23 mouse cellular contexts compared by ENCODE assay signal in the genomic region with DNA sequence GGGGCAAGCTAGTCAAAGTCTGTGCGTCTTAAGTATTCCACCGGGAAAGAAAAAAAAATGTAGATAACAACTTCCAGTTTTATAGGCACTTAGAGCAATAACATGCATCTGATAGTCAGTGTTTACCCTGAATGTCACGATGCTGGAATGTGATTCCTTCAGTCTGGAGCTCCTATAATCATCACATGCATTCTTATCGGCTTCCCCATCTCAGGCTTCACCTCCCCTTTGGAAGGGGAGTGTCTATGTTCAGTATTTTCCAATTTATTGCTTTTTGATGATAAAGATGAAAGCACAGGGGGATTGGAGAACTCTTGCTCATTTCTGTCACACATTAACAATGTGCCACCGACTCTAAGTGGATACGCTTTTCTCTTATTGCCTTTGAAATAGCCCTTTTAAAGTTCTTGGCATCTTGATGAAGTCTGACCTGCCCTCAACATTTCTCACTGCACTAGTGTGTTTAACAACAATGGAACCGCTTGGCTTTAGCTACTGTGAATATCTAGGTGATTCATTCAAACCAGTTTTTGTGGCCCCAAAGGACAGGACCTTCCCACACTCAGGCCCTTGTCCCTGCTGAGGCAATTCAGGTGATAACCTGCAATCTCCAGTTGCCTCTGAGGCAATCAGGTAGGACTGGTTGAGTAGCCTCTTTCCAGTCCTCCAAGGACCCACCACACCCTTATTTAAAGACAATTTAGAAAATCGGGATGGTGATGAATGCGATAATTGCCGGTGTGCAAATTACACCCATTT.
DNase-seq lines count a peak whose midpoint lies in the region; ATAC-seq and TF ChIP-seq lines count a peak whose summit lies in the region.
"Had no signal": no experiment of that assay in that cellular context is flagged by ENCODE, and none has a peak within 500 bp of the region (broad histone marks: within the 10 kb centered on the region; RNA-seq: fewer than 3 reads in every experiment).

No protein-coding gene starts in this region.

- TF ChIP-seq CTCF in intestine, postnatal 0 days (IDR thresholded peaks at IDR 0.05; ENCODE audit: low read depth): no peak
- no peak for TF ChIP-seq CTCF in midbrain, postnatal 0 days (IDR thresholded peaks at IDR 0.05)

- peak; percentile 96 for ATAC-seq in intestine, embryonic 15.5 days
- peak; percentile 74 for ATAC-seq in intestine, postnatal 0 days
- ATAC-seq in stomach, embryonic 16.5 days (ENCODE audit: insufficient read depth, low FRiP score): no peak
- ATAC-seq in midbrain, postnatal 0 days (ENCODE audit: low FRiP score): no peak
- ATAC-seq: forebrain, embryonic 15.5 days had no signal

- H3K4me2 ChIP-seq in intestine, embryonic 15.5 days (replicated peaks): no peak overlapping the region
- no peak overlapping the region for H3K4me2 ChIP-seq in intestine, postnatal 0 days (replicated peaks; ENCODE audit: low read depth)
- no peak overlapping the region for H3K4me2 ChIP-seq in stomach, embryonic 16.5 days (ENCODE audit: low read depth, low read length)
- H3K4me2 ChIP-seq in midbrain, postnatal 0 days (ENCODE audit: low read depth, low read length, poor library complexity, severe bottlenecking): no peak overlapping the region
- H3K4me2 ChIP-seq: embryonic facial prominence, embryonic 13.5 days; forebrain, embryonic 12.5 days; forebrain, embryonic 15.5 days; hindbrain, embryonic 12.5 days had no signal

- no peaks in the 10 kb centered on the region for H3K4me1 ChIP-seq in intestine, embryonic 15.5 days (replicated peaks)
- H3K4me1 ChIP-seq in intestine, postnatal 0 days (replicated peaks; ENCODE audit: control insufficient read depth, insufficient read depth, low read length): 0 out of 2 replicates have a peak, but pooled peaks cover 5% of the 10 kb centered on the region
- H3K4me1 ChIP-seq in stomach, embryonic 16.5 days (ENCODE audit: control insufficient read depth, insufficient read depth, low read length): no peaks in the 10 kb centered on the region
- no peaks in the 10 kb centered on the region for H3K4me1 ChIP-seq in midbrain, postnatal 0 days (ENCODE audit: insufficient read depth, low read length)
- H3K4me1 ChIP-seq: embryonic facial prominence, embryonic 10.5 days; forebrain, embryonic 12.5 days; forebrain, embryonic 15.5 days; heart, embryonic 10.5 days; hindbrain, embryonic 12.5 days had no signal

- H3K36me3 ChIP-seq in intestine, embryonic 15.5 days: no peaks in the 10 kb centered on the region
- no peaks in the 10 kb centered on the region for H3K36me3 ChIP-seq in intestine, postnatal 0 days (ENCODE audit: control insufficient read depth, insufficient read depth)
- no peaks in the 10 kb centered on the region for H3K36me3 ChIP-seq in stomach, embryonic 16.5 days (ENCODE audit: control insufficient read depth, insufficient read depth, low read length)
- no peaks in the 10 kb centered on the region for H3K36me3 ChIP-seq in midbrain, postnatal 0 days (ENCODE audit: insufficient read depth, low read length)
- H3K36me3 ChIP-seq: embryonic facial prominence, embryonic 10.5 days; embryonic facial prominence, embryonic 13.5 days; forebrain, embryonic 12.5 days; forebrain, embryonic 15.5 days; heart, embryonic 10.5 days; hindbrain, embryonic 12.5 days had no signal

- H3K9ac ChIP-seq in intestine, embryonic 15.5 days: no peak overlapping the region
- no peak overlapping the region for H3K9ac ChIP-seq in intestine, postnatal 0 days (ENCODE audit: low read depth, low read length)
- H3K9ac ChIP-seq in stomach, embryonic 16.5 days (ENCODE audit: low read length): no peak overlapping the region
- no peak overlapping the region for H3K9ac ChIP-seq in midbrain, postnatal 0 days (replicated peaks; ENCODE audit: low read length, poor library complexity, severe bottlenecking)
- H3K9ac ChIP-seq: embryonic facial prominence, embryonic 13.5 days; forebrain, embryonic 12.5 days; forebrain, embryonic 15.5 days; hindbrain, embryonic 12.5 days had no signal

- peak; percentile 33 for DNase-seq in urinary bladder, postnatal 14 days (ENCODE audit: low spot score)
- no peak for DNase-seq in urinary bladder, postnatal 25 days (ENCODE audit: low spot score)
- no peak for DNase-seq in layer of hippocampus, postnatal 14 days (ENCODE audit: low spot score in 2 of 2)
- DNase-seq in layer of hippocampus, adult 9-10 months (ENCODE audit: low spot score): no peak
- DNase-seq in midbrain, postnatal 0 days (ENCODE audit: low spot score): no peak
- DNase-seq: adrenal gland, adult 2 months; adrenal gland, postnatal 14 days; cerebellum, adult 11 months; cerebellum, adult 2 months; cerebellum, adult 9-11 months; cerebellum, postnatal 25 days; gastrocnemius, postnatal 25 days; heart, adult 2 months had no signal

- H3K27me3 ChIP-seq in intestine, embryonic 15.5 days (replicated peaks): no peaks in the 10 kb centered on the region
- H3K27me3 ChIP-seq in intestine, postnatal 0 days (replicated peaks; ENCODE audit: control insufficient read depth, insufficient read depth, low read length): no peaks in the 10 kb centered on the region
- H3K27me3 ChIP-seq in stomach, embryonic 16.5 days (ENCODE audit: control insufficient read depth, insufficient read depth, low read length): no peaks in the 10 kb centered on the region
- no peaks in the 10 kb centered on the region for H3K27me3 ChIP-seq in midbrain, postnatal 0 days (ENCODE audit: insufficient read depth, low read length)
- H3K27me3 ChIP-seq: embryonic facial prominence, embryonic 13.5 days; forebrain, embryonic 12.5 days; forebrain, embryonic 15.5 days; hindbrain, embryonic 12.5 days had no signal

- H3K27ac ChIP-seq in intestine, embryonic 15.5 days: no peak overlapping the region
- no peak overlapping the region for H3K27ac ChIP-seq in intestine, postnatal 0 days (ENCODE audit: low read depth, low read length)
- H3K27ac ChIP-seq in stomach, embryonic 16.5 days (ENCODE audit: low read length): peak overlapping the region; percentile 33; the same call in 1 of the 2 replicates
- H3K27ac ChIP-seq in midbrain, postnatal 0 days (ENCODE audit: low read depth, low read length): no peak overlapping the region
- H3K27ac ChIP-seq: embryonic facial prominence, embryonic 10.5 days; embryonic facial prominence, embryonic 13.5 days; forebrain, embryonic 12.5 days; forebrain, embryonic 15.5 days; heart, adult 2 months; heart, embryonic 10.5 days; hindbrain, embryonic 12.5 days had no signal

- H3K9me3 ChIP-seq in intestine, embryonic 15.5 days: no peaks in the 10 kb centered on the region
- no peaks in the 10 kb centered on the region for H3K9me3 ChIP-seq in intestine, postnatal 0 days (ENCODE audit: control insufficient read depth)
- no peaks in the 10 kb centered on the region for H3K9me3 ChIP-seq in stomach, embryonic 16.5 days (replicated peaks; ENCODE audit: control insufficient read depth, low read length)
- H3K9me3 ChIP-seq in midbrain, postnatal 0 days (ENCODE audit: low read length): no peaks in the 10 kb centered on the region
- H3K9me3 ChIP-seq: embryonic facial prominence, embryonic 10.5 days; embryonic facial prominence, embryonic 13.5 days; forebrain, embryonic 12.5 days; forebrain, embryonic 15.5 days; heart, embryonic 10.5 days; hindbrain, embryonic 12.5 days had no signal

- H3K4me3 ChIP-seq in intestine, embryonic 15.5 days (replicated peaks): no peak overlapping the region
- H3K4me3 ChIP-seq in intestine, postnatal 0 days (ENCODE audit: low read depth, low read length): no peak overlapping the region
- no peak overlapping the region for H3K4me3 ChIP-seq in stomach, embryonic 16.5 days (replicated peaks; ENCODE audit: low read length)
- no peak overlapping the region for H3K4me3 ChIP-seq in midbrain, postnatal 0 days (ENCODE audit: low read depth, low read length)
- H3K4me3 ChIP-seq: embryonic facial prominence, embryonic 10.5 days; embryonic facial prominence, embryonic 13.5 days; erythroblast, embryonic 14.5 days; forebrain, embryonic 12.5 days; forebrain, embryonic 15.5 days; heart, adult 2 months; heart, embryonic 10.5 days; hindbrain, embryonic 12.5 days had no signal

- 55% methylated on average over 10 of the region's 10 CpGs for WGBS in intestine, embryonic 15.5 days
- WGBS in intestine, postnatal 0 days: 35% methylated on average over 10 of the region's 10 CpGs
- WGBS in stomach, embryonic 16.5 days: 60% methylated on average over 10 of the region's 10 CpGs
- 85% methylated on average over 10 of the region's 10 CpGs for WGBS in midbrain, postnatal 0 days

Comparison
In these comparisons a context has a peak if more than half of its experiments do, and no peak if none do; other contexts are left out.
1. ATAC-seq: peak in intestine, embryonic 15.5 days (single experiment) and intestine, postnatal 0 days (single experiment); none in stomach, embryonic 16.5 days (single experiment) and midbrain, postnatal 0 days (single experiment).